Mouse (Mus musculus) heart, adult 2 months (tissue): ENCODE measurements around the gene Cdk13. TPM values are rescaled to one million over a fixed set of nuclear protein-coding genes. Genes with fewer than 3 reads are reported as not detected.
A peak's percentile ranks its signal among the peaks of the same experiment; 100 is the strongest.

Source experiments
- DNase-seq, 2 experiments: peaks; one replicate each; pipeline ENCODE4 v3.0.0; 2021
- H3K27ac ChIP-seq: fragments of 200-600 bp; 2 replicates; pipeline ENCODE4 v1.8.1; 2022
- H3K27me3 ChIP-seq: fragments of 200-500 bp; 2 replicates; pipeline ENCODE4 v1.6.1; 2012; ENCODE audit warnings: mild to moderate bottlenecking, low read length, inconsistent platforms, mixed read lengths; ENCODE audit not compliant: control insufficient read depth, insufficient read depth
- H3K36me3 ChIP-seq: fragments of 200-500 bp; 2 replicates; pipeline ENCODE4 v1.6.1; 2012; ENCODE audit warnings: low read length, inconsistent platforms; ENCODE audit not compliant: control insufficient read depth, insufficient read depth
- H3K4me1 ChIP-seq: fragments of 200-500 bp; 2 replicates; pipeline ENCODE4 v1.6.1; 2011; ENCODE audit warnings: low read length; ENCODE audit not compliant: control insufficient read depth, insufficient read depth
- H3K4me3 ChIP-seq: fragments of 200-600 bp; 2 replicates; pipeline ENCODE4 v1.8.1; 2022
- H3K79me2 ChIP-seq: fragments of 200-500 bp; replicated peaks from 2 replicates; pipeline ENCODE4 v1.6.1; 2012; ENCODE audit warnings: mild to moderate bottlenecking, inconsistent platforms, low read length, moderate library complexity, mixed read lengths; ENCODE audit not compliant: control insufficient read depth, insufficient read depth
- H3K9ac ChIP-seq: fragments of 200-500 bp; 2 replicates; pipeline ENCODE4 v1.6.1; 2012; ENCODE audit warnings: low read depth, mild to moderate bottlenecking, control low read depth, inconsistent platforms, low read length, mixed read lengths
- CTCF ChIP-seq: fragments of 200-600 bp; IDR thresholded peaks from 2 replicates; pipeline ENCODE4 v1.8.1; 2022; ENCODE audit warnings: antibody characterized with exemption, mild to moderate bottlenecking, moderate library complexity
- EP300 ChIP-seq: fragments of 200-500 bp; IDR thresholded peaks from 2 replicates; pipeline ENCODE4 v1.6.1; 2011; ENCODE audit warnings: low read depth, low read length, control low read depth; ENCODE audit not compliant: insufficient read depth
- POLR2A ChIP-seq: fragments of 200-500 bp; IDR thresholded peaks from 2 replicates; pipeline ENCODE4 v1.6.1; 2011; ENCODE audit warnings: mild to moderate bottlenecking, low read depth, low read length, control low read depth; ENCODE audit not compliant: insufficient read depth
- WGBS: fragments of 180-500 bp; shearing (Covaris S2); methylation state at CpG from one replicate; pipeline ENCODE4 v1.1.7; 2018; 5-methylcytosine and 5-hydroxymethylcytosine counted together
- intact Hi-C: fragments of 180-260 bp; cut with DNase I; formaldehyde crosslinking; loops from one replicate; pipeline ENCODE4 v1.15.1; 2025
- polyA plus RNA-seq: library from polyadenylated mRNA; depleted of rRNA; stranded (reverse); fragments of >200 nt; gene quantifications from 2 replicates; pipeline ENCODE4 v1.2.3, GENCODE M21; 2012
- total RNA-seq, 2 experiments: library from RNA; stranded (reverse); gene quantifications; 2 replicates each; pipeline ENCODE4 v1.2.3; 2021

The Cdk13 gene
- total and polyA plus RNA-seq, 3 experiments: 12.5 to 24.7 (median 22.4) TPM

GRCm38 (mm10) chr13:17804058-17804841 is 647 bp downstream of the Cdk13 start:
- H3K4me3 ChIP-seq: peak overlapping the region; percentile 79
- no peaks in the 10 kb centered on the region for H3K79me2 ChIP-seq
- H3K36me3 ChIP-seq: peaks cover 20% of the 10 kb centered on the region
- intact Hi-C loops: loop anchor here (2.0 kb wide), 2 partner anchors 33 to 141 kb away; partner anchors contain the start of gene Rala
- WGBS: under 1% methylated on average over 84 of the region's 105 CpGs
- peak; percentile 67 to 72 for DNase-seq
- no peaks in the 10 kb centered on the region for H3K27me3 ChIP-seq
- H3K27ac ChIP-seq: peak overlapping the region; percentile 95
- no peak for TF ChIP-seq EP300
- no peak for TF ChIP-seq POLR2A
- TF ChIP-seq CTCF: no peak
- H3K9ac ChIP-seq: peak overlapping the region; percentile 99
- no peaks in the 10 kb centered on the region; the same call in 1 of the 2 replicates for H3K4me1 ChIP-seq

GRCm38 (mm10) chr13:17803331-17804057 is 1.4 kb downstream of the Cdk13 start:
- peaks cover 1% of the 10 kb centered on the region for H3K4me1 ChIP-seq
- peak; percentile 85 to 86 for DNase-seq
- 0 out of 2 replicates have a peak, but pooled peaks cover 1% of the 10 kb centered on the region for H3K79me2 ChIP-seq
- intact Hi-C loops: loop anchor here (1.0 to 2.0 kb wide), 3 partner anchors 33 to 141 kb away; partner anchors contain the start of gene Rala
- TF ChIP-seq EP300 (no peak), CTCF (peak; percentile 81), POLR2A (no peak)
- under 1% methylated on average over 83 of the region's 85 CpGs for WGBS
- no peaks in the 10 kb centered on the region for H3K27me3 ChIP-seq
- H3K4me3 ChIP-seq: peak overlapping the region; percentile 79
- peak overlapping the region; percentile 99 for H3K9ac ChIP-seq
- peaks cover 22% of the 10 kb centered on the region for H3K36me3 ChIP-seq
- peak overlapping the region; percentile 95 for H3K27ac ChIP-seq

- Histone ChIP-seq H3K4me3 (peak overlapping the region; percentile 79), H3K4me1 (peaks cover 1% of the 10 kb centered on the region), H3K9ac (peak overlapping the region; percentile 99), H3K79me2 (0 out of 2 replicates have a peak, but pooled peaks cover 1% of the 10 kb centered on the region), H3K36me3 (peaks cover 22% of the 10 kb centered on the region), H3K27me3 (no peaks in the 10 kb centered on the region), H3K27ac (peak overlapping the region; percentile 95)
- no peak for TF ChIP-seq EP300
- no peak for TF ChIP-seq CTCF
- no peak for TF ChIP-seq POLR2A
- 1% methylated on average over 3 of the region's 3 CpGs for WGBS
- intact Hi-C loops: loop anchor here (1.0 kb wide), 1 partner anchor 57 kb away; no protein-coding TSS in a partner anchor
- no peak for DNase-seq
Observed at GRCm38 (mm10) chr13:17802880-17803279, 2.0 kb downstream of the Cdk13 start.

GRCm38 (mm10) chr13:17799735-17800134 is 5.2 kb downstream of the Cdk13 start:
- Histone ChIP-seq H3K36me3 (peaks cover 33% of the 10 kb centered on the region), H3K27me3 (no peaks in the 10 kb centered on the region), H3K9ac (no peak overlapping the region), H3K79me2 (peaks cover 6% of the 10 kb centered on the region; the same call in 1 of the 2 replicates), H3K27ac (no peak overlapping the region), H3K4me1 (peaks cover 5% of the 10 kb centered on the region), H3K4me3 (no peak overlapping the region)
- no peak for TF ChIP-seq POLR2A
- TF ChIP-seq EP300: no peak
- WGBS: 75% methylated on average over 2 of the region's 2 CpGs
- DNase-seq: no peak
- intact Hi-C loops: no loop called here

GRCm38 (mm10) chr13:17795757-17796456 is 9.0 kb downstream of the Cdk13 start:
- Histone ChIP-seq H3K27ac (no peak overlapping the region), H3K4me3 (no peak overlapping the region), H3K79me2 (peaks cover 6% of the 10 kb centered on the region; the same call in 1 of the 2 replicates), H3K27me3 (no peaks in the 10 kb centered on the region), H3K36me3 (peaks cover 28% of the 10 kb centered on the region), H3K9ac (no peak overlapping the region), H3K4me1 (peaks cover 5% of the 10 kb centered on the region)
- TF ChIP-seq POLR2A (no peak), CTCF (no peak), EP300 (no peak)
- intact Hi-C loops: no loop called here
- 67% methylated on average over 3 of the region's 3 CpGs for WGBS
- DNase-seq: no peak
